Mouse (Mus musculus): ENCODE results near the gene Mdh1. TPM values are rescaled to one million over a fixed set of nuclear protein-coding genes. Genes with fewer than 3 reads are reported as not detected.
"Not testable (repeated sequence)": the region's sequence is repeated elsewhere in the genome, so short reads cannot be mapped to it uniquely, and the experiment has no call there.

The Mdh1 gene
- polyA plus RNA-seq, 1 experiment, result 160 TPM

- H3K27ac ChIP-seq (ENCODE audit: insufficient read depth, low read length), result no peak overlapping the region
- H3K4me1 ChIP-seq (ENCODE audit: control insufficient read depth, insufficient read depth, low read length), result no peaks in the 10 kb centered on the region
- no peak for TF ChIP-seq CTCF (IDR thresholded peaks at IDR 0.05; ENCODE audit: borderline replicate concordance, insufficient read depth, low read length)
- TF ChIP-seq POLR2A (IDR thresholded peaks at IDR 0.05; ENCODE audit: low read depth, low read length), result no peak
- H3K4me3 ChIP-seq (ENCODE audit: insufficient read depth, low read length), result no peak overlapping the region
Measured at GRCm38 (mm10) chr11:21547518-21547917, 24.6 kb downstream of the Mdh1 start.

GRCm38 (mm10) chr11:21546671-21547070 is 25.5 kb downstream of the Mdh1 start:
- H3K27ac ChIP-seq (ENCODE audit: insufficient read depth, low read length), result no peak overlapping the region
- TF ChIP-seq POLR2A (IDR thresholded peaks at IDR 0.05; ENCODE audit: low read depth, low read length) (no peak), CTCF (IDR thresholded peaks at IDR 0.05; ENCODE audit: borderline replicate concordance, insufficient read depth, low read length) (no peak)
- H3K4me3 ChIP-seq (ENCODE audit: insufficient read depth, low read length), result no peak overlapping the region
- H3K4me1 ChIP-seq (ENCODE audit: control insufficient read depth, insufficient read depth, low read length), result no peaks in the 10 kb centered on the region

- H3K4me3 ChIP-seq (ENCODE audit: insufficient read depth, low read length), result no peak overlapping the region
- H3K27ac ChIP-seq (ENCODE audit: insufficient read depth, low read length), result no peak overlapping the region
- H3K4me1 ChIP-seq (ENCODE audit: control insufficient read depth, insufficient read depth, low read length), result no peaks in the 10 kb centered on the region
- no peak for TF ChIP-seq CTCF (IDR thresholded peaks at IDR 0.05; ENCODE audit: borderline replicate concordance, insufficient read depth, low read length)
- no peak for TF ChIP-seq POLR2A (IDR thresholded peaks at IDR 0.05; ENCODE audit: low read depth, low read length)
Measured at GRCm38 (mm10) chr11:21545951-21546350, 26.2 kb downstream of the Mdh1 start.

- TF ChIP-seq POLR2A (IDR thresholded peaks at IDR 0.05; ENCODE audit: low read depth, low read length) (no peak), CTCF (IDR thresholded peaks at IDR 0.05; ENCODE audit: borderline replicate concordance, insufficient read depth, low read length) (no peak)
- no peaks in the 10 kb centered on the region for H3K4me1 ChIP-seq (ENCODE audit: control insufficient read depth, insufficient read depth, low read length)
- H3K4me3 ChIP-seq (ENCODE audit: insufficient read depth, low read length), result no peak overlapping the region
- no peak overlapping the region for H3K27ac ChIP-seq (ENCODE audit: insufficient read depth, low read length)
Measured at GRCm38 (mm10) chr11:21545021-21545420, 27.1 kb downstream of the Mdh1 start.

GRCm38 (mm10) chr11:21542731-21543130 is 29.4 kb downstream of the Mdh1 start:
- TF ChIP-seq CTCF (IDR thresholded peaks at IDR 0.05; ENCODE audit: borderline replicate concordance, insufficient read depth, low read length) (no peak), POLR2A (IDR thresholded peaks at IDR 0.05; ENCODE audit: low read depth, low read length) (no peak)
- H3K27ac ChIP-seq (ENCODE audit: insufficient read depth, low read length), result no peak overlapping the region
- H3K4me3 ChIP-seq (ENCODE audit: insufficient read depth, low read length), result no peak overlapping the region
- no peaks in the 10 kb centered on the region for H3K4me1 ChIP-seq (ENCODE audit: control insufficient read depth, insufficient read depth, low read length)

DNA sequence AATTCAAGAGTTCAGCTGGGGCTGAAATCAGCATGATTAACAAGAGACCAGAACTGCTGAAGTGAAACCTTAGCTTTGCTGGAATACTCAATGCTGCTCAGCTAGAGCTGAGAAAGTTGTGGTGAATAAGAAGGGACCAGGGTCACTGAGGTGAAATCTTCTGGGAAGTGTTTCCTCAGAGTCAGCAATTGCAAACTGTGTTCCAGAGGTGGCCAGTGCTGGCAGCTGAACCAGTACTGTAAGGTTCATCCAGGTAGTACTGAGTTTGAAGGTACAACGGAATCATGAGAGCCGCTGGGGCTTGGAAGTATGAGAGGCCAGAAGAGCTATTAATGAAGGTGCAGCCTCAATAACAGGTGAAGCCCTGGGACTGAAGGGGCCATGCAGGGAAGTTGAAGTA is 31.5 kb downstream of the Mdh1 start:
- H3K4me1 ChIP-seq (ENCODE audit: control insufficient read depth, insufficient read depth, low read length), result no peaks in the 10 kb centered on the region
- no peak overlapping the region for H3K27ac ChIP-seq (ENCODE audit: insufficient read depth, low read length)
- no peak overlapping the region for H3K4me3 ChIP-seq (ENCODE audit: insufficient read depth, low read length)
- TF ChIP-seq CTCF (IDR thresholded peaks at IDR 0.05; ENCODE audit: borderline replicate concordance, insufficient read depth, low read length), result no peak
- TF ChIP-seq POLR2A (IDR thresholded peaks at IDR 0.05; ENCODE audit: low read depth, low read length), result no peak

- no peaks in the 10 kb centered on the region for H3K4me1 ChIP-seq (ENCODE audit: control insufficient read depth, insufficient read depth, low read length)
- H3K27ac ChIP-seq (ENCODE audit: insufficient read depth, low read length), result no peak overlapping the region
- no peak for TF ChIP-seq CTCF (IDR thresholded peaks at IDR 0.05; ENCODE audit: borderline replicate concordance, insufficient read depth, low read length)
- no peak for TF ChIP-seq POLR2A (IDR thresholded peaks at IDR 0.05; ENCODE audit: low read depth, low read length)
- H3K4me3 ChIP-seq (ENCODE audit: insufficient read depth, low read length), result no peak overlapping the region
Measured at GRCm38 (mm10) chr11:21540072-21540471, 32.1 kb downstream of the Mdh1 start.

- not testable (repeated sequence) for H3K4me1 ChIP-seq (ENCODE audit: control insufficient read depth, insufficient read depth, low read length); H3K4me3 ChIP-seq (ENCODE audit: insufficient read depth, low read length); H3K27ac ChIP-seq (ENCODE audit: insufficient read depth, low read length)
Measured at GRCm38 (mm10) chr11:21530856-21531255, 41.3 kb downstream of the Mdh1 start.

GRCm38 (mm10) chr11:21528676-21529394 is 43.3 kb downstream of the Mdh1 start:
- Histone ChIP-seq H3K27ac (ENCODE audit: insufficient read depth, low read length) (no peak overlapping the region), H3K4me3 (ENCODE audit: insufficient read depth, low read length) (no peak overlapping the region), H3K4me1 (ENCODE audit: control insufficient read depth, insufficient read depth, low read length) (no peaks in the 10 kb centered on the region)
- TF ChIP-seq POLR2A (IDR thresholded peaks at IDR 0.05; ENCODE audit: low read depth, low read length) (no peak), CTCF (IDR thresholded peaks at IDR 0.05; ENCODE audit: borderline replicate concordance, insufficient read depth, low read length) (no peak)

- Histone ChIP-seq H3K27ac (ENCODE audit: insufficient read depth, low read length) (no peak overlapping the region), H3K4me3 (ENCODE audit: insufficient read depth, low read length) (no peak overlapping the region), H3K4me1 (ENCODE audit: control insufficient read depth, insufficient read depth, low read length) (no peaks in the 10 kb centered on the region)
- TF ChIP-seq CTCF (IDR thresholded peaks at IDR 0.05; ENCODE audit: borderline replicate concordance, insufficient read depth, low read length) (no peak), POLR2A (IDR thresholded peaks at IDR 0.05; ENCODE audit: low read depth, low read length) (no peak)
Measured at GRCm38 (mm10) chr11:21517726-21518125, 54.4 kb downstream of the Mdh1 start.

DNA sequence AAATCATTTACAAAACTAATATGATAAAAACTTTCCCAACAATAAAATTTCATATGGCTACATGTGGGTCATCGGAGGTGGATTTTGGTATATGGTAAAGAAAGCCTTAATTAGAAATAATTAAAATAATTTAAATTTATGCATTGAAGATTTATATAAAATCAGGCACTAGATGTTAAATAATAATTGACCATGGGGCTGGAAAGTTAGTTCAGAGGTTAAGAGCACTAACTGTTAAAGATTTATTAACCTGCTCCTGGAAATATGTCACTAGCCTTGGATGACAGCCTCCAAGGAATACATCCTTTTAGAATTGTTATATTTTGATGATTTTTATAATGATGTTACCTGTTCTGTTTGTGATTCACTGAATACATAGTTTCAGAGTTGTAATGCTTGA is 55.8 kb downstream of the Mdh1 start:
- not testable (repeated sequence) for H3K27ac ChIP-seq (ENCODE audit: insufficient read depth, low read length); H3K4me3 ChIP-seq (ENCODE audit: insufficient read depth, low read length); H3K4me1 ChIP-seq (ENCODE audit: control insufficient read depth, insufficient read depth, low read length)

DNA sequence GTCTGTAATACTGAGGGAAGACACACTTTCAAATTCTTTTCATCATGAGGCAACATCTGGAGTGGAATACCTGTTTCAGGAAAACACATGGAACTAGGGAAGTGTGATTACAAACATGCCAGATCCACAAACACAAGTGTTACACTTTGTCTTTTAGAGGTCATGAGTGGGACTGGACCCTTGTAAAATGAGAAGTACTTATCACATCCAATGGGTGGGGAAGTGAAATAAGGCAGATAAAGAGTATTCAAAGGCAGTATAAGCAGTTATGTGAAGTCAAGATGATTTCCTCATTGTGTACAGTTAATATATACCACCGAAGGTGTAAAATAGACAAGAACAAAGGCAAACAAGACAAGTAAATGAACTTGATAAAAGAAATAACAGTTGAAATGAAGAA is 61.6 kb downstream of the Mdh1 start:
- H3K4me3 ChIP-seq (ENCODE audit: insufficient read depth, low read length); H3K4me1 ChIP-seq (ENCODE audit: control insufficient read depth, insufficient read depth, low read length); H3K27ac ChIP-seq (ENCODE audit: insufficient read depth, low read length): not testable (repeated sequence)

GRCm38 (mm10) chr11:21508713-21509112 is 63.5 kb downstream of the Mdh1 start:
- H3K27ac ChIP-seq (ENCODE audit: insufficient read depth, low read length); H3K4me1 ChIP-seq (ENCODE audit: control insufficient read depth, insufficient read depth, low read length); H3K4me3 ChIP-seq (ENCODE audit: insufficient read depth, low read length): not testable (repeated sequence)

DNA sequence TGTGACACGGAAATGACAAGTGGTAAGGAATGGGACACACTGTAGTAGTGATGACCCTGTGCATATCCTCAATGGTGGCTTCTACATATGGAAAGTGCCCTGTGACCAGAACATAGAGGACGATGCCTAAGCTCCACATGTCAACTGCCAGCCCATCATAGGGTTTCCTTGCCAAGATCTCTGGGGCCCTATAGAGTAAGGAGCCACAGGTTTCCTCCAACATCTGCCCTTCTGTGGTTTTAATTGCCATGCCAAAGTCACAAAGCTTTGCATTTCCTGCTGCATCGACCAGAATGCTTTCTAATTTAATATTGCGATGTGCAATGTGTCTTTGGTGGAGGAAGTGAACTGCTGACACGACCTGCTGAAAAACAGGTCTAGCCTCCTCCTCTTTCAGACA is 65.1 kb downstream of the Mdh1 start:
- H3K27ac ChIP-seq (ENCODE audit: insufficient read depth, low read length); H3K4me1 ChIP-seq (ENCODE audit: control insufficient read depth, insufficient read depth, low read length); H3K4me3 ChIP-seq (ENCODE audit: insufficient read depth, low read length): not testable (repeated sequence)

All from embryonic fibroblast, embryonic 13.5 days (primary cell).